Mouse (Mus musculus) midbrain, embryonic 13.5 days (tissue): ENCODE measurements around the gene Srsf6. TPM values are rescaled to one million over a fixed set of nuclear protein-coding genes. Genes with fewer than 3 reads are reported as not detected.

ENCODE experiments used
- ATAC-seq: fragments of 200-750 bp; cut with Nextera tagmentation; 2 replicates; pipeline ENCODE4 v1.8.0; 2017; ENCODE audit warnings: mild to moderate bottlenecking, moderate TSS enrichment, moderate library complexity
- H3K27ac ChIP-seq: fragments of 300-500 bp; sonication (generic); 2 replicates; pipeline ENCODE4 v1.5.1; 2015; ENCODE audit warnings: inconsistent platforms, mild to moderate bottlenecking, moderate library complexity
- H3K27me3 ChIP-seq: fragments of 300-500 bp; sonication (generic); 2 replicates; pipeline ENCODE4 v1.6.1; 2015; ENCODE audit warnings: mild to moderate bottlenecking, inconsistent platforms
- H3K36me3 ChIP-seq: fragments of 300-500 bp; sonication (generic); 2 replicates; pipeline ENCODE4 v1.6.1; 2015; ENCODE audit warnings: mild to moderate bottlenecking, inconsistent platforms
- H3K4me1 ChIP-seq: fragments of 300-500 bp; sonication (generic); replicated peaks from 2 replicates; pipeline ENCODE4 v1.6.1; 2015; ENCODE audit warnings: inconsistent platforms
- H3K4me2 ChIP-seq: fragments of 300-500 bp; sonication (generic); replicated peaks from 2 replicates; pipeline ENCODE4 v1.6.1; 2015; ENCODE audit warnings: moderate library complexity, mild to moderate bottlenecking, inconsistent platforms
- H3K4me3 ChIP-seq: fragments of 300-500 bp; sonication (generic); replicated peaks from 2 replicates; pipeline ENCODE4 v1.5.1; 2015; ENCODE audit warnings: mild to moderate bottlenecking, inconsistent platforms
- H3K9ac ChIP-seq: fragments of 300-500 bp; sonication (generic); replicated peaks from 2 replicates; pipeline ENCODE4 v1.6.1; 2015; ENCODE audit warnings: mild to moderate bottlenecking, inconsistent platforms
- H3K9me3 ChIP-seq: fragments of 300-500 bp; sonication (generic); 2 replicates; pipeline ENCODE4 v1.6.1; 2016; ENCODE audit warnings: mild to moderate bottlenecking, inconsistent platforms
- WGBS: fragments of 180-500 bp; shearing (Covaris S2); methylation state at CpG from one replicate; pipeline ENCODE4 v1.1.7; 2015; 5-methylcytosine and 5-hydroxymethylcytosine counted together
- polyA plus RNA-seq: library from polyadenylated mRNA; unstranded; fragments of >200 nt; fragmentation: Nextera tagmentation; extraction: Ambion mirVana; gene quantifications from 2 replicates; pipeline ENCODE4 v1.2.1, GENCODE M21; 2015

The Srsf6 gene
- polyA plus RNA-seq, 1 experiment from 2014 or later: 196 TPM

DNA sequence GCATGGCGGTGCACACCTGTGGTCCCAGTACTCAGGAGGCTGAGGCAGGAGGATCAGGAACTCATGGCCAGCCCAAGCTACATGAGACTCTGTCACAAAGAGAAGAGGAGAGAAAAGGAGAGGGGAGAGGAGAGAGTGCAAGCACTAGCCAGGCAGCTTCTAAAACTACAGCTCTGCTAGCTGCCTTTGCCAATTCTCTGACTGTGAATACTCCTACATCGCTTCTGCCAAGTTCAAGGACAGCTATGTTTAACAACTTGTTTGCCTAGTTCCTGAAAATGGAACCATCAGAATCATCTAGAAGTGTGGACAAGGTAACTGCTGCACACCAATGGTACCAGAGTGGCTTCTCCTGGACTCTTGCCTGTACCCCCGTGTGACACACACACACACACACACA is 17.3 kb upstream of the Srsf6 start:
- Histone ChIP-seq H3K4me3 (no peak overlapping the region), H3K36me3 (no peaks in the 10 kb centered on the region), H3K27ac (no peak overlapping the region), H3K9ac (no peak overlapping the region), H3K4me1 (no peaks in the 10 kb centered on the region), H3K4me2 (no peak overlapping the region), H3K27me3 (0 out of 2 replicates have a peak, but pooled peaks cover 2% of the 10 kb centered on the region), H3K9me3 (no peaks in the 10 kb centered on the region)
- WGBS: 67% methylated on average over 3 of the region's 3 CpGs
- no peak for ATAC-seq

DNA sequence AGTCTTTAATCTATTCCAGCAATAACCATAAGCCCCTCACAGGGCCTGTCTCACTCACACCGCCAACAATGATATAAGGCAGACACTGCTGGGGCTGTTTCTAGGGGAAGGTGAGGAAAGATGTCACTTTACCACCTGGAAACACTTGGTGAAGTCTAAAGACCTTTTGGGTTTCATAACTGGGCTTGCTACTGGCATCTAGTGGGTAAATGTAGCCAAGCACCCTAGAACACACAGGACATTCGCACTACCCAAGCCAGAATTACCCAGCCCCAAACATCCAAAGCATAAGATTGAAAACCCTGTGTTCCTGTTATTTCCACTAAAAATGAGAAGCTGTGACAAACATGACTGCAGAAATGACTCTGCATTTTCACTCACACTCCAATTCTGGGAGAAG is 16.8 kb upstream of the Srsf6 start:
- H3K4me1 ChIP-seq: no peaks in the 10 kb centered on the region
- ATAC-seq: no peak
- 58% methylated on average over 2 of the region's 2 CpGs for WGBS
- no peaks in the 10 kb centered on the region for H3K9me3 ChIP-seq
- no peak overlapping the region for H3K4me2 ChIP-seq
- no peak overlapping the region for H3K9ac ChIP-seq
- H3K27me3 ChIP-seq: 0 out of 2 replicates have a peak, but pooled peaks cover 2% of the 10 kb centered on the region
- H3K27ac ChIP-seq: no peak overlapping the region
- no peaks in the 10 kb centered on the region for H3K36me3 ChIP-seq
- H3K4me3 ChIP-seq: no peak overlapping the region

DNA sequence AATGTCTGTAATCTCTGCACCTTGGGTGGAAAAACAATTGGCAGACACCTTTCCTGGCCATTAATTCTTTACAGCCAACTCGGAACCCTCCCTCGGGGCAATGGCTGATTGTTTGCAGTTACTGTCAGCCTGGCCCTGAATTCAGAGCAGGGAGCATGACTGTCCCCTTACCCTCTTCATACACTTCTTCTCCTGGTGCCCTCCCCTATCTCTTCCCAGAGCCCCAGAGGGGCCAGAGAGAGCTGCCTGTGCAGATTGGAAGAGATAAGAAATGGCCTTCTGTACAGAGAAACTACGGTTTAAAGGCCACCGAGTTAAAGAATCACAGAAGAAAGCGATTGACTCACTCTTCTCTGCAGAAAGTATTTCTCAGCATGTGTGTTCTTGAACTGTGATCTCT is 11.4 kb upstream of the Srsf6 start:
- no peaks in the 10 kb centered on the region for H3K9me3 ChIP-seq
- ATAC-seq: no peak
- no peak overlapping the region for H3K27ac ChIP-seq
- no peaks in the 10 kb centered on the region for H3K36me3 ChIP-seq
- H3K4me1 ChIP-seq: no peaks in the 10 kb centered on the region
- no peaks in the 10 kb centered on the region for H3K27me3 ChIP-seq
- H3K4me3 ChIP-seq: no peak overlapping the region
- H3K9ac ChIP-seq: no peak overlapping the region
- WGBS: 85% methylated on average over 5 of the region's 5 CpGs
- no peak overlapping the region for H3K4me2 ChIP-seq

DNA sequence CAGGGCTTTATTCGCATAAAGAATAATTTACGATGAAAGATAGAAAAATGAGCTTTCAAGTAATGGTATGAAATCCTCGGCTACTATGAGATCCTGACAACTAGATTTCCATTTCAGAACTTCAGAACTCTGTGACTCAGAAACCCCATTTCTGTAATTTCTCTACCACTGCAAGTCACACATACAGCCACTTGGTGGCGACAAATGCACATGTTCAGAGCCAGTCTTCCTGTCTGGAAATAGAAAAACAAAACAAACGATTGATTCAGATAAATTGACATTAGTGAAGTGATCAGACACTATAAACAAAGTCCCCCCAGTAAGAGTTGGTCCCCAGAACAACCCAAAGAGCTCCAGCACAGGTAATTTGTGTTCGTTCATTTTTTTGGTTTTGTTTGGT is 9.1 kb upstream of the Srsf6 start:
- Histone ChIP-seq H3K9me3 (no peaks in the 10 kb centered on the region), H3K4me1 (no peaks in the 10 kb centered on the region), H3K4me2 (no peak overlapping the region), H3K9ac (no peak overlapping the region), H3K27ac (no peak overlapping the region), H3K36me3 (no peaks in the 10 kb centered on the region), H3K4me3 (no peak overlapping the region), H3K27me3 (no peaks in the 10 kb centered on the region)
- no peak for ATAC-seq
- WGBS: 16% methylated on average over 6 of the region's 6 CpGs

DNA sequence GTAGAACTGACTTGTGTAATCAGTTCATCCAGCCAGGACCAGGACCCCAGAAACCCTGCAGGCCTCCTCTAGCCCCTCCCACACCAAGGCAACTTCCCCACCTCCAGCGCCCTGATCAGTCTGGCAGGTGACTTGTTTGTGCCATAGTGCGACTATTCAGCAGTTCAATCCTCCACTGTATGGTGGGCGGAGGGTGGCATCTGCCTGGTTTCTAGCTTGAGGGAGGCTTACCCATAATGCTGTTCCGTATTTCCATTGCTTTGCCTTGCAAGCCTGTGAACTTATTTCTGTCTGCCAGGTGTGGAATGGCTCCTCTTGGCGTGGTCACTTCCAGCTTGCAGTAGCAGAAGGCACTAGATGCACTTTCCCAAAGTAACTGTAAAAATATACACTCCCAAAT is 8.5 kb upstream of the Srsf6 start:
- no peak overlapping the region for H3K9ac ChIP-seq
- no peaks in the 10 kb centered on the region for H3K27me3 ChIP-seq
- no peaks in the 10 kb centered on the region for H3K4me1 ChIP-seq
- 80% methylated on average over 5 of the region's 5 CpGs for WGBS
- ATAC-seq: no peak
- H3K9me3 ChIP-seq: no peaks in the 10 kb centered on the region
- no peak overlapping the region for H3K4me3 ChIP-seq
- no peak overlapping the region for H3K4me2 ChIP-seq
- no peaks in the 10 kb centered on the region for H3K36me3 ChIP-seq
- H3K27ac ChIP-seq: no peak overlapping the region

DNA sequence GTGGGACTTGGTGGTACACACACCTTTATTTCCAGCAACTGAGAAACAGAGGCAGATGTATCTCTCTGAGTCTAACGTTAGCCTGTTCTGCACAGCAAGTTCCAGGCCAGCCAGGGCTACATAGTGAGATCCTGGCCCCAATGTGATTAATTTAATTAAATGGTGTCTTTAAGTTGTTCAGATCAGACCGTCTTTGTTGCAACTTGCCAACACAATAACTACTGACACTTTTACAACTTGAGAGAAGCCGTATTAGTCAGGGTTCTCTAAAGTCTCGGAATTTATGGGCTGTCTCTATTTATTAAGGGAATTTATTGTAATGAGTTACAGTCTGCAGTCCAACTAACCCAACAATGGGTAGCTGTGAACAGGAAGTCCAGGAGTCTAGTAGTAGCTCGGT is 7.2 kb upstream of the Srsf6 start:
- H3K4me1 ChIP-seq: no peaks in the 10 kb centered on the region
- 86% methylated on average over 5 of the region's 5 CpGs for WGBS
- H3K4me3 ChIP-seq: no peak overlapping the region
- ATAC-seq: no peak
- no peaks in the 10 kb centered on the region for H3K36me3 ChIP-seq
- H3K4me2 ChIP-seq: no peak overlapping the region
- H3K9ac ChIP-seq: no peak overlapping the region
- no peaks in the 10 kb centered on the region for H3K9me3 ChIP-seq
- peaks cover 1% of the 10 kb centered on the region for H3K27me3 ChIP-seq
- no peak overlapping the region for H3K27ac ChIP-seq

DNA sequence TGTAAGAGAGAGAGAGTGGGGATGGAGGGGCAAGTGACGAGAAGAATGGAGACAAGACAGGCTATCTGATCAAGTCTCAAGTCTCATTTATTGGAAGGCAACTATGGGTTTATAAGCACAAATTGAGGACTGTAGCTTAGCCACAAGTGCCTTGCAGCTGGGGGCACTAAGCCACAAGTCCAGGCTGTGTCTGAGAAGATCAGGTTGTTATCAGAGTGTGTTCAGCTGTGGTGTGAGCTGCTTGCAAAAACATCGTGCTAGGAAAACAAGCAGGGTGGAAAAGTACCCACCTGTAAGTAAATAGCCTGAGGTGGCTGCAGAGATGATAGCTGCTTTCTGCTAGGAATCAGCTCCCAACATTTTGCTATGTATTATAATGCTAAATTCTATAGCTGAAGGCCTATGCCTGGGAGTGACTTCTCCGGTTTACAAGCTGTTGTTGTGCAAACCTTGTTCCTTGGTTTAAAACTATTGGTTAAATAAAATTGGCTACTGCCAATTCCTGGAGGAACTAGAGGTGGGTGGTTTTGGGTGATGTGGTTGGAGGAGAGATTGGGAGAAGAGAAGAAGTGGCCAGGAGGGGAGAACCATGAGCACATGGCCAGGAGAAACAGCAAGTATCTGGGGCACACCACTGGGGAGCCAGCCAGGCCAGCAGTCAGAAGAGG is 3.3 kb upstream of the Srsf6 start:
- WGBS: 65% methylated on average over 3 of the region's 3 CpGs
- no peak for ATAC-seq
- Histone ChIP-seq H3K27ac (no peak overlapping the region), H3K4me3 (no peak overlapping the region), H3K4me1 (peaks cover 14% of the 10 kb centered on the region), H3K36me3 (no peaks in the 10 kb centered on the region), H3K27me3 (peaks cover 6% of the 10 kb centered on the region), H3K9ac (no peak overlapping the region), H3K9me3 (no peaks in the 10 kb centered on the region), H3K4me2 (no peak overlapping the region)

DNA sequence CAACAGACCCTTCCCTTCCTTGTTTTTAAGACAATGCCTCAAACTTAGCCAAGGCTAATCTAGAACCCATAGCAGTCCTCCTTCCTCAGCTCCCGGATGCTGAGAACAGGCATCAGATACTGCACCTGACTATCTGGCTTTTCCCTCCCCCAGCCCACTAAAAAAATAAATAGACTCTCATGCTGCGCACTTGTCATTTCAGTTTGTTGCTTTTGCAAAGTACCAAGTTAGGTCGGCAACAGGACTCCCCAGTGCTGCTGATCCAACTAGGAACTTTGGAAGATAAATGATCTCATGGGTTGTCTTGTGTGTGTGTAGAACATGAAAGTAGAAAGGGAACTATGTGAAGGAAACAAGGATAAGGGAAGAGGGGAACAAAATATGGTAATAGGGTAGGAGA is 1.6 kb upstream of the Srsf6 start:
- Histone ChIP-seq H3K27ac (no peak overlapping the region), H3K4me3 (no peak overlapping the region), H3K9me3 (no peaks in the 10 kb centered on the region), H3K9ac (no peak overlapping the region), H3K36me3 (peaks cover 16% of the 10 kb centered on the region), H3K4me2 (no peak overlapping the region), H3K27me3 (peaks cover 6% of the 10 kb centered on the region), H3K4me1 (peaks cover 21% of the 10 kb centered on the region)
- WGBS: 89% methylated on average over 3 of the region's 3 CpGs
- no peak for ATAC-seq

DNA sequence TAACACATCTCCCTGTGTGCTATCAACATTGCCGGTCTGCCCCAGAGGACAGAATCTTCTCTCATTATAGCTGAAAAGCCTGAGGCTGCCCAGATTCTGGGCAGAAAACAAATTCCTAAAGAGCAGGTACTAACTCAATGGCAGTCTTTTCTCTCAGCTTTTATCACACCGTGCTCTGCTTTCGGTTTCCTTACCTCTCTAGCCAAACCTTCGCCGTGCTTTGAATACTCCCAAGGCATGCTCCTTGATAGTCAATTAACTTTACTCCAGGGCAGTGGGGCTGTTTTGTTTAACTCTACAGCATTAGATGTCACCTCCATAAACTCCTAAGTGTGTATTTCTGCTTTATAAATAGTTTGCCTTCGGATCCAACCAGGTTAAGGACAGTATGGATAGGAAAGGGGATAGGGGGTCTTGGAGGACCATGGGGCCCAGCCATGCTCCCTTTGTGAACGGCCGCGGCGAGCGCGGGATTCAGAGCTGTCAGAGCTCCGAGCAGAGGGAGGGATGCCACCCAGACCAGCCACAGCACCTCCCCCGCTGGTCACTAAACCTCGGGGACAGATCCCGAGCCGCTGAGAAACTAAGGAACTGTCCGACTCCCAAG is 709 bp upstream of the Srsf6 start:
- peak overlapping the region; percentile 65 for H3K4me2 ChIP-seq
- peak overlapping the region; percentile 95 for H3K4me3 ChIP-seq
- H3K9ac ChIP-seq: peak overlapping the region; percentile 100
- H3K27me3 ChIP-seq: peaks cover 6% of the 10 kb centered on the region
- peak; percentile 7 for ATAC-seq
- H3K36me3 ChIP-seq: peaks cover 25% of the 10 kb centered on the region
- peak overlapping the region; percentile 98 for H3K27ac ChIP-seq
- WGBS: under 1% methylated on average over 18 of the region's 18 CpGs
- H3K4me1 ChIP-seq: peaks cover 21% of the 10 kb centered on the region
- no peaks in the 10 kb centered on the region for H3K9me3 ChIP-seq

DNA sequence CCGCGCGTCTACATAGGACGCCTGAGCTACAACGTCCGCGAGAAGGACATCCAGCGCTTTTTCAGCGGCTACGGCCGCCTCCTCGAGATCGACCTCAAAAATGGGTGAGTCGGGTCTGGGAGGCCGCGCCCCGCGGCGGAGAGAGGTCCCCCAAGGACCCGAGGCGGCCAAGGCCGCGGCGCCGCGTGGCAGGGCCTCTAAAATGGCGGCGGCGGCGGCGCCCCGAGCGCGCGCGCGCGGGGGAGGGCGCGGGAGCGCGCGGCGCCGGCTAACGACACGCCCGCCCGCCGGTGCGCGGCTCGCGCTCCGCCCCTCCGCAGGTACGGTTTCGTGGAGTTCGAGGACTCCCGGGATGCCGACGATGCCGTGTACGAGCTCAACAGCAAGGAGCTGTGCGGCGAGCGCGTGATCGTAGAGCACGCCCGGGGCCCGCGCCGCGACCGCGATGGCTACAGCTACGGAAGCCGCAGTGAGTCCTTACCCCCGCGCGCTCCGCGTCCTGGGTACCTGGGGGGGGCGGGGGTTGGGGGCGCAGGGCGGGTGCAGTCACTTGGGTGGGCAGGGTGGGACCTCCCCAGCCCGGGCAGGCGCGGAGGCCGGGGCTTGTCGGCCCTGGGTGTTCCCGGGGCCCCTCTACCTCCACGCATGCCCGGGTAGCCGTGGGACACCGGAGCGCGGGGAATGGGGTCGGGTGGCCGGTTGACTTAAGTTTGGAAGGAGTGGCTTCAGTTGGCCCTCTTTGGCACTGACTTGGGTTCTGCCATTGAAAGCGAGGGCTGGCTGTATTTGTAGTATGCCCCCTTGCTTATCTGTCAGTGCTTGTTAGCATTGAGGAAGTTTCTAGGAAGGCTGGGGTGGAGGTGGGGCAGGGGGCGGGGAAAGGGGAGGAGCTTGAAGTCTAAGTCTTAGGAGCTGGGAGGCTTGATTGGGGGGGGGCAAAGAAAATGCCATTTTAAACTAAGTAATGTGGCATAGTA is 634 bp downstream of the Srsf6 start:
- under 1% methylated on average over 70 of the region's 103 CpGs for WGBS
- H3K4me1 ChIP-seq: peaks cover 21% of the 10 kb centered on the region
- H3K27me3 ChIP-seq: peaks cover 6% of the 10 kb centered on the region
- H3K36me3 ChIP-seq: peaks cover 36% of the 10 kb centered on the region
- H3K4me2 ChIP-seq: peak overlapping the region; percentile 85
- peak overlapping the region; percentile 100 for H3K9ac ChIP-seq
- ATAC-seq: peak; percentile 55
- peak overlapping the region; percentile 95 for H3K4me3 ChIP-seq
- H3K9me3 ChIP-seq: no peaks in the 10 kb centered on the region
- peak overlapping the region; percentile 98 for H3K27ac ChIP-seq

DNA sequence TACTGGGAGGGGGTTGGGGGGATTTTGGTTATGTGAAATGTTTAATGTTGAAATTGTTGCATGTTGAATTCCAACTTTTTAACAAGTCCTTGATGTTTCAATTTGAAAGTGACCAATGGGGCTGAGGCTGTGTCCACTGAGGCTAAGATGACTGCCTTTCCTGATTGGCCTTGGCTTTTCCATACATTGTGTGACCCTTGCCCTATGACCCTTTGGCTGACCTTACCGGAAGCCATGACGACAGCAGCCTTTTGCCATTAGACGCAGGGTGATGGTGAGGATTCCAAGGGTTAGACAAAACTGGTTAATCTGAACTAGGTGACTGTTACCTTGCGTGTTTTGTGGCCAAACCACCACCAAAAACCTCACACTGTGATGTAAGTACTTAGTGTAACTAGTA is 1.4 kb downstream of the Srsf6 start:
- H3K4me1 ChIP-seq: peaks cover 21% of the 10 kb centered on the region
- peaks cover 6% of the 10 kb centered on the region for H3K27me3 ChIP-seq
- 43% methylated on average over 4 of the region's 4 CpGs for WGBS
- peak overlapping the region; percentile 100 for H3K9ac ChIP-seq
- no peaks in the 10 kb centered on the region for H3K9me3 ChIP-seq
- H3K4me3 ChIP-seq: peak overlapping the region; percentile 95
- H3K36me3 ChIP-seq: peaks cover 42% of the 10 kb centered on the region
- ATAC-seq: no peak
- H3K27ac ChIP-seq: no peak overlapping the region
- peak overlapping the region; percentile 85 for H3K4me2 ChIP-seq

DNA sequence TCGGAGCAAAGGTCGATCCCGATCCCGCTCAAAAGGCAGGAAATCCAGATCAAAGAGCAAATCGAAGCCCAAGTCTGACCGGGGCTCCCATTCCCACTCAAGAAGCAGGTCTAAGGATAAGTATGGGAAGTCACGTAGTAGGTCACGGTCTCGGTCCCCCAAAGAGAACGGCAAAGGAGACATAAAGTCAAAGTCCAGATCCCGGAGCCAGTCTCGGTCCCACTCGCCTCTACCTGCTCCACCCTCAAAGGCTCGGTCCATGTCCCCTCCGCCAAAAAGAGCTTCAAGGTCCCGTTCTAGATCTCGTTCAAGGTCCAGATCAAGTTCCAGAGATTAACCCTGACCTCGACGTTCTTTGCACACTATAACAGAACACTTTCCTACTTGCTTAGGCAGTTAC is 3.1 kb downstream of the Srsf6 start:
- Histone ChIP-seq H3K4me2 (no peak overlapping the region), H3K9me3 (no peaks in the 10 kb centered on the region), H3K4me3 (no peak overlapping the region), H3K9ac (no peak overlapping the region), H3K36me3 (peaks cover 59% of the 10 kb centered on the region), H3K27ac (no peak overlapping the region), H3K27me3 (peaks cover 2% of the 10 kb centered on the region), H3K4me1 (peaks cover 21% of the 10 kb centered on the region)
- 93% methylated on average over 19 of the region's 19 CpGs for WGBS
- ATAC-seq: no peak
